In the genomic region with DNA sequence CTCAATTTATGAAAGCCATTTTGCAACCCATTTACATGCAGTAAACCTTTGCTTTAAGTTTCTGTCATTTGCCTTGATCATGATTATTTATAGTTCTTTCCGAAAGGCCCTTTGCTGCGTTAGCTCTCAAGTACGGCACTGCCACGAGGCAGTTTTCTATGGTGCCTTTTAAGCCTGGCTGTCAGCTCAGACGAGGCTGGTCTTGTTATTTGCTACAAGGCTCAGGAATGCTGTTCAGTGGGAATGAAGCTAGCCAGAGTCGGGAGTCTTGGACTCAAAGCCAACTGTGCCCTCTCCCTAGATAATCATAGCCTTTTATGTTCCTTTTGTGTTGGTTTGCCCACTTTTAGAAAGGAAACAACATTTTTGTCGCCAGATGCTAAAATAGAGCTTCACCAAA, we compare ENCODE assay signal across 21 mouse cellular contexts.
DNase-seq lines count a peak whose midpoint lies in the region; ATAC-seq and TF ChIP-seq lines count a peak whose summit lies in the region.
"Had no signal": no experiment of that assay in that cellular context is flagged by ENCODE, and none has a peak within 500 bp of the region (broad histone marks: within the 10 kb centered on the region; RNA-seq: fewer than 3 reads in every experiment).

No protein-coding gene starts in this region.

- H3K4me1 ChIP-seq in heart, embryonic 11.5 days (ENCODE audit: control insufficient read depth, insufficient read depth, low read length), result peaks cover 3% of the 10 kb centered on the region; the same call in 1 of the 2 replicates
- 0 out of 2 replicates have a peak, but pooled peaks cover 4% of the 10 kb centered on the region for H3K4me1 ChIP-seq in heart, postnatal 0 days (ENCODE audit: control insufficient read depth, insufficient read depth)
- peaks cover 21% of the 10 kb centered on the region for H3K4me1 ChIP-seq in bone marrow macrophage, adult 2 months (ENCODE audit: control insufficient read depth, insufficient read depth, low read length)
- H3K4me1 ChIP-seq: lung, embryonic 15.5 days had no signal

- no peak overlapping the region for H3K4me2 ChIP-seq in heart, embryonic 11.5 days
- H3K4me2 ChIP-seq in heart, postnatal 0 days (ENCODE audit: low read depth, low read length), result no peak overlapping the region
- H3K4me2 ChIP-seq: forebrain, embryonic 12.5 days; lung, embryonic 15.5 days; midbrain, embryonic 12.5 days had no signal

- no peak overlapping the region for H3K9ac ChIP-seq in heart, embryonic 11.5 days (ENCODE audit: low read depth, low read length)
- no peak overlapping the region for H3K9ac ChIP-seq in heart, postnatal 0 days (replicated peaks; ENCODE audit: low read depth, low read length)
- H3K9ac ChIP-seq: forebrain, embryonic 12.5 days; liver, embryonic 14.5 days; lung, embryonic 15.5 days; midbrain, embryonic 12.5 days had no signal

- H3K27me3 ChIP-seq in heart, embryonic 11.5 days (ENCODE audit: control insufficient read depth, insufficient read depth, low read length), result no peaks in the 10 kb centered on the region
- H3K27me3 ChIP-seq in heart, postnatal 0 days (ENCODE audit: control insufficient read depth, insufficient read depth, low read length), result no peaks in the 10 kb centered on the region
- H3K27me3 ChIP-seq: forebrain, embryonic 12.5 days; lung, embryonic 15.5 days; midbrain, embryonic 12.5 days had no signal

- no peak for ATAC-seq in heart, embryonic 11.5 days (replicated peaks; ENCODE audit: insufficient number of reproducible peaks, low FRiP score, low TSS enrichment)
- ATAC-seq in heart, postnatal 0 days (ENCODE audit: insufficient read depth, low read depth), result peak; percentile 64; the same call in 1 of the 2 replicates
- ATAC-seq: hindbrain, postnatal 0 days; intestine, embryonic 16.5 days had no signal

- TF ChIP-seq CTCF in heart, postnatal 0 days (IDR thresholded peaks at IDR 0.05; ENCODE audit: low read depth), result no peak
- no peak for TF ChIP-seq CTCF in bone marrow macrophage, adult 2 months (IDR thresholded peaks at IDR 0.05; ENCODE audit: low read depth, low read length)

- DNase-seq in heart, postnatal 25 days (ENCODE audit: low spot score), result no peak
- peak; percentile 39 for DNase-seq in heart, postnatal 0 days (ENCODE audit: low spot score)
- no peak for DNase-seq in heart, postnatal 36 days
- peak; percentile 24 for DNase-seq in fibroblast of lung, adult 2 months (ENCODE audit: low read depth)
- no peak for DNase-seq in kidney, adult 8-10 months
- DNase-seq in layer of hippocampus, adult 11-12 months (ENCODE audit: low spot score), result no peak
- DNase-seq: adrenal gland, adult 8-10 months; B cell, adult 2 months; cerebellum, adult 8-10 months; cerebellum, postnatal 36 days; gastrocnemius, postnatal 36 days; kidney, postnatal 25 days; thymus, postnatal 14 days had no signal

- no peaks in the 10 kb centered on the region for H3K9me3 ChIP-seq in heart, embryonic 11.5 days (replicated peaks; ENCODE audit: control insufficient read depth, low read length)
- H3K9me3 ChIP-seq in heart, postnatal 0 days (replicated peaks; ENCODE audit: control insufficient read depth, low read length), result no peaks in the 10 kb centered on the region
- H3K9me3 ChIP-seq: forebrain, embryonic 12.5 days; lung, embryonic 15.5 days; midbrain, embryonic 12.5 days had no signal

- intact Hi-C loops in heart, postnatal 25 days (cut with DNase I), result loop anchor here (5.0 kb wide), 1 partner anchor 129 kb away; no protein-coding TSS in a partner anchor
- intact Hi-C loops in heart, postnatal 36 days (cut with DNase I), result loop anchor here (2.0 to 5.0 kb wide), 2 partner anchors 124 to 183 kb away; no protein-coding TSS in a partner anchor

- H3K36me3 ChIP-seq in heart, embryonic 11.5 days (ENCODE audit: control insufficient read depth, insufficient read depth, low read length), result no peaks in the 10 kb centered on the region
- no peaks in the 10 kb centered on the region for H3K36me3 ChIP-seq in heart, postnatal 0 days (replicated peaks; ENCODE audit: control insufficient read depth, insufficient read depth, low read length)
- H3K36me3 ChIP-seq: forebrain, embryonic 12.5 days; lung, embryonic 15.5 days; midbrain, embryonic 12.5 days had no signal

- WGBS in heart, embryonic 11.5 days (ENCODE audit: insufficient replicate concordance), result 43% methylated on average over 7 of the region's 7 CpGs
- WGBS in heart, postnatal 0 days, result 29% methylated on average over 7 of the region's 7 CpGs

- H3K4me3 ChIP-seq in heart, embryonic 11.5 days (ENCODE audit: low read depth, low read length), result no peak overlapping the region
- no peak overlapping the region for H3K4me3 ChIP-seq in heart, postnatal 0 days (ENCODE audit: low read depth, low read length)
- H3K4me3 ChIP-seq in bone marrow macrophage, adult 2 months (ENCODE audit: insufficient read depth, low read length), result 0 out of 2 replicates have a peak overlapping the region, but pooled peaks have one; percentile 3
- H3K4me3 ChIP-seq: forebrain, embryonic 12.5 days; lung, embryonic 15.5 days; midbrain, embryonic 12.5 days had no signal

- no peak for TF ChIP-seq POLR2A in bone marrow macrophage, adult 2 months (IDR thresholded peaks at IDR 0.05; ENCODE audit: borderline replicate concordance, low read depth, low read length)

- 0 out of 2 replicates have a peak overlapping the region, but pooled peaks have one; percentile 18 for H3K27ac ChIP-seq in heart, embryonic 11.5 days (ENCODE audit: low read depth, low read length)
- H3K27ac ChIP-seq in heart, postnatal 0 days (ENCODE audit: low read depth), result no peak overlapping the region
- H3K27ac ChIP-seq in bone marrow macrophage, adult 2 months (ENCODE audit: insufficient read depth, low read depth, low read length), result peak overlapping the region; percentile 50
- H3K27ac ChIP-seq: forebrain, embryonic 12.5 days; hindbrain, postnatal 0 days; liver, embryonic 14.5 days; lung, embryonic 15.5 days; midbrain, embryonic 12.5 days had no signal

- TF ChIP-seq EP300 in heart, postnatal 0 days (IDR thresholded peaks at IDR 0.05; ENCODE audit: low read depth), result no peak

Comparison
In these comparisons a context has a peak if more than half of its experiments do, and no peak if none do; other contexts are left out.
1. DNase-seq: peak in heart, postnatal 0 days (single experiment) and fibroblast of lung, adult 2 months (single experiment); none in heart, postnatal 25 days (single experiment), heart, postnatal 36 days (0 of 2), kidney, adult 8-10 months (0 of 2) and layer of hippocampus, adult 11-12 months (single experiment).